Mouse (Mus musculus): ENCODE measurements around the gene Cox8a. TPM values are rescaled to one million over a fixed set of nuclear protein-coding genes. Genes with fewer than 3 reads are reported as not detected.
A peak's percentile ranks its signal among the peaks of the same experiment; 100 is the strongest.

Cox8a gene
- polyA plus RNA-seq, 1 experiment from 2014 or later: 862 TPM

- H3K27me3 ChIP-seq (ENCODE audit: low read depth, poor library complexity, severe bottlenecking): peaks cover 94% of the 10 kb centered on the region
- peak overlapping the region; percentile 64 for H3K27ac ChIP-seq
- peaks cover 56% of the 10 kb centered on the region for H3K4me1 ChIP-seq
- peak overlapping the region; percentile 5; the same call in 1 of the 2 replicates for H3K4me3 ChIP-seq
- DNase-seq (ENCODE audit: low spot score): peak; percentile 69
- H3K9me3 ChIP-seq (replicated peaks): no peaks in the 10 kb centered on the region
- 13% methylated on average over 13 of the region's 13 CpGs for WGBS
- no peaks in the 10 kb centered on the region for H3K36me3 ChIP-seq
Measured at GRCm38 (mm10) chr19:7172051-7172866, 45.2 kb downstream of the Cox8a start.

GRCm38 (mm10) chr19:7171447-7171846 is 46.0 kb downstream of the Cox8a start:
- 9% methylated on average over 8 of the region's 8 CpGs for WGBS
- Histone ChIP-seq H3K9me3 (replicated peaks) (no peaks in the 10 kb centered on the region), H3K27me3 (ENCODE audit: low read depth, poor library complexity, severe bottlenecking) (peaks cover 95% of the 10 kb centered on the region), H3K36me3 (no peaks in the 10 kb centered on the region), H3K4me3 (0 out of 2 replicates have a peak overlapping the region, but pooled peaks have one; percentile 8), H3K27ac (peak overlapping the region; percentile 64), H3K4me1 (peaks cover 59% of the 10 kb centered on the region)
- DNase-seq (ENCODE audit: low spot score): no peak

- WGBS: 62% methylated on average over 6 of the region's 6 CpGs
- H3K4me3 ChIP-seq: no peak overlapping the region
Measured at GRCm38 (mm10) chr19:7170916-7171315, 46.5 kb downstream of the Cox8a start.

GRCm38 (mm10) chr19:7168423-7168822 is 49.0 kb downstream of the Cox8a start:
- no peak overlapping the region for H3K4me3 ChIP-seq
- H3K4me1 ChIP-seq: peaks cover 67% of the 10 kb centered on the region
- H3K27ac ChIP-seq: no peak overlapping the region
- no peaks in the 10 kb centered on the region for H3K36me3 ChIP-seq
- H3K27me3 ChIP-seq (ENCODE audit: low read depth, poor library complexity, severe bottlenecking): peaks cover 96% of the 10 kb centered on the region
- 48% methylated on average over 2 of the region's 2 CpGs for WGBS
- no peak for DNase-seq (ENCODE audit: low spot score)
- H3K9me3 ChIP-seq (replicated peaks): no peaks in the 10 kb centered on the region

More at GRCm38 (mm10) chr19:7170916-7171315, 46.5 kb downstream of the Cox8a start:
- DNase-seq (ENCODE audit: low spot score): no peak
- no peaks in the 10 kb centered on the region for H3K9me3 ChIP-seq (replicated peaks)
- no peaks in the 10 kb centered on the region for H3K36me3 ChIP-seq
- H3K4me1 ChIP-seq: peaks cover 59% of the 10 kb centered on the region
- peaks cover 95% of the 10 kb centered on the region for H3K27me3 ChIP-seq (ENCODE audit: low read depth, poor library complexity, severe bottlenecking)
- H3K27ac ChIP-seq: no peak overlapping the region

- peaks cover 52% of the 10 kb centered on the region for H3K4me1 ChIP-seq
- H3K27ac ChIP-seq: no peak overlapping the region
- peaks cover 100% of the 10 kb centered on the region for H3K27me3 ChIP-seq (ENCODE audit: low read depth, poor library complexity, severe bottlenecking)
- no peaks in the 10 kb centered on the region for H3K36me3 ChIP-seq
- no peak for DNase-seq (ENCODE audit: low spot score)
- H3K4me3 ChIP-seq: no peak overlapping the region
- H3K9me3 ChIP-seq (replicated peaks): no peaks in the 10 kb centered on the region
- 13% methylated on average over 6 of the region's 6 CpGs for WGBS
Measured at GRCm38 (mm10) chr19:7166767-7167166, 50.6 kb downstream of the Cox8a start.

- H3K27ac ChIP-seq: peak overlapping the region; percentile 82
- WGBS: 3% methylated on average over 15 of the region's 15 CpGs
Measured at GRCm38 (mm10) chr19:7166200-7166711, 51.2 kb downstream of the Cox8a start.

GRCm38 (mm10) chr19:7165509-7166199 is 51.8 kb downstream of the Cox8a start:
- Histone ChIP-seq H3K27me3 (ENCODE audit: low read depth, poor library complexity, severe bottlenecking) (peaks cover 100% of the 10 kb centered on the region), H3K4me3 (peak overlapping the region; percentile 68), H3K27ac (peak overlapping the region; percentile 82), H3K36me3 (no peaks in the 10 kb centered on the region), H3K4me1 (peaks cover 46% of the 10 kb centered on the region), H3K9me3 (replicated peaks) (no peaks in the 10 kb centered on the region)
- peak; percentile 69 for DNase-seq (ENCODE audit: low spot score)
- WGBS: 3% methylated on average over 91 of the region's 105 CpGs

More at GRCm38 (mm10) chr19:7166200-7166711, 51.2 kb downstream of the Cox8a start:
- Histone ChIP-seq H3K27me3 (ENCODE audit: low read depth, poor library complexity, severe bottlenecking) (peaks cover 100% of the 10 kb centered on the region), H3K4me3 (peak overlapping the region; percentile 68), H3K36me3 (no peaks in the 10 kb centered on the region), H3K9me3 (replicated peaks) (no peaks in the 10 kb centered on the region), H3K4me1 (peaks cover 47% of the 10 kb centered on the region)
- peak; percentile 59 for DNase-seq (ENCODE audit: low spot score)

Other genes with a start within 250 kb of the Cox8a start
- 245 and 281 TPM in 2 replicates for gene Ppp1r14b, start 242.6 kb downstream of the Cox8a start, polyA plus RNA-seq (2016; fragmentation: Nextera tagmentation; extraction: Ambion mirVana)
- 29.2 and 37.8 TPM in 2 replicates for gene Plcb3, start 241.1 kb downstream of the Cox8a start, polyA plus RNA-seq (2016; fragmentation: Nextera tagmentation; extraction: Ambion mirVana)
- gene Fkbp2, start 237.1 kb downstream of the Cox8a start, polyA plus RNA-seq (2016; fragmentation: Nextera tagmentation; extraction: Ambion mirVana): 94.0 and 102 TPM in 2 replicates
- 41.1 and 41.7 TPM in 2 replicates for gene Vegfb, start 230.0 kb downstream of the Cox8a start, polyA plus RNA-seq (2016; fragmentation: Nextera tagmentation; extraction: Ambion mirVana)
- gene Dnajc4, start 225.0 kb downstream of the Cox8a start, polyA plus RNA-seq (2016; fragmentation: Nextera tagmentation; extraction: Ambion mirVana): 17.4 and 19.4 TPM in 2 replicates
- 21.1 and 21.2 TPM in 2 replicates for gene Nudt22, start 221.5 kb downstream of the Cox8a start, polyA plus RNA-seq (2016; fragmentation: Nextera tagmentation; extraction: Ambion mirVana)
- gene Trpt1, start 221.5 kb downstream of the Cox8a start, polyA plus RNA-seq (2016; fragmentation: Nextera tagmentation; extraction: Ambion mirVana): 7.4 and 10.6 TPM in 2 replicates
- 7.0 and 7.5 TPM in 2 replicates for gene Fermt3, start 198.1 kb downstream of the Cox8a start, polyA plus RNA-seq (2016; fragmentation: Nextera tagmentation; extraction: Ambion mirVana)
- gene Stip1, start 177.6 kb downstream of the Cox8a start, polyA plus RNA-seq (2016; fragmentation: Nextera tagmentation; extraction: Ambion mirVana): 455 and 483 TPM in 2 replicates
- 2.8 and 4.4 TPM in 2 replicates for gene Macrod1, start 160.8 kb downstream of the Cox8a start, polyA plus RNA-seq (2016; fragmentation: Nextera tagmentation; extraction: Ambion mirVana)
- 0.54 and 1.6 TPM in 2 replicates for gene Flrt1, start 111.9 kb downstream of the Cox8a start, polyA plus RNA-seq (2016; fragmentation: Nextera tagmentation; extraction: Ambion mirVana)
- 252 and 263 TPM in 2 replicates for gene Otub1, start 11.3 kb downstream of the Cox8a start, polyA plus RNA-seq (2016; fragmentation: Nextera tagmentation; extraction: Ambion mirVana)
- 92.0 and 92.4 TPM in 2 replicates for gene Naa40, start 23.6 kb upstream of the Cox8a start, polyA plus RNA-seq (2016; fragmentation: Nextera tagmentation; extraction: Ambion mirVana)
- gene Rcor2, start 49.7 kb upstream of the Cox8a start, polyA plus RNA-seq (2016; fragmentation: Nextera tagmentation; extraction: Ambion mirVana): 54.9 and 63.1 TPM in 2 replicates
- 50.1 and 53.4 TPM in 2 replicates for gene Mark2, start 124.2 kb upstream of the Cox8a start, polyA plus RNA-seq (2016; fragmentation: Nextera tagmentation; extraction: Ambion mirVana)
- gene Spindoc, start 165.4 kb upstream of the Cox8a start, polyA plus RNA-seq (2016; fragmentation: Nextera tagmentation; extraction: Ambion mirVana): 47.0 and 48.5 TPM in 2 replicates
- gene 2700081O15Rik, start 200.0 kb upstream of the Cox8a start, polyA plus RNA-seq (2016; fragmentation: Nextera tagmentation; extraction: Ambion mirVana): 5.0 and 6.8 TPM in 2 replicates